Mouse (Mus musculus) midbrain, embryonic 15.5 days (tissue): Measurements from ENCODE around the gene Bcas3. TPM values are rescaled to one million over a fixed set of nuclear protein-coding genes. Genes with fewer than 3 reads are reported as not detected.
A peak's percentile ranks its signal among the peaks of the same experiment; 100 is the strongest.

Experiments
- ATAC-seq: fragments of 200-750 bp; cut with Nextera tagmentation; replicated peaks from 2 replicates; pipeline ENCODE4 v1.8.0; 2017; ENCODE audit warnings: moderate TSS enrichment
- H3K27ac ChIP-seq: fragments of 300-500 bp; sonication (generic); 2 replicates; pipeline ENCODE4 v1.5.1; 2015; ENCODE audit warnings: mild to moderate bottlenecking, inconsistent platforms
- H3K27me3 ChIP-seq: fragments of 300-500 bp; sonication (generic); replicated peaks from 2 replicates; pipeline ENCODE4 v1.6.1; 2015; ENCODE audit warnings: inconsistent platforms
- H3K36me3 ChIP-seq: fragments of 300-500 bp; sonication (generic); replicated peaks from 2 replicates; pipeline ENCODE4 v1.6.1; 2015; ENCODE audit warnings: inconsistent platforms
- H3K4me1 ChIP-seq: fragments of 300-500 bp; sonication (generic); 2 replicates; pipeline ENCODE4 v1.6.1; 2015; ENCODE audit warnings: inconsistent platforms
- H3K4me2 ChIP-seq: fragments of 300-500 bp; sonication (generic); 2 replicates; pipeline ENCODE4 v1.6.1; 2015; ENCODE audit warnings: inconsistent platforms, mild to moderate bottlenecking, moderate library complexity
- H3K4me3 ChIP-seq: fragments of 300-500 bp; sonication (generic); 2 replicates; pipeline ENCODE4 v1.5.1; 2015; ENCODE audit warnings: mild to moderate bottlenecking, inconsistent platforms
- H3K9ac ChIP-seq: fragments of 300-500 bp; sonication (generic); 2 replicates; pipeline ENCODE4 v1.6.1; 2015; ENCODE audit warnings: mild to moderate bottlenecking, inconsistent platforms
- H3K9me3 ChIP-seq: fragments of 300-500 bp; sonication (generic); 2 replicates; pipeline ENCODE4 v1.6.1; 2016; ENCODE audit warnings: inconsistent platforms
- WGBS: fragments of 180-500 bp; shearing (Covaris S2); methylation state at CpG from one replicate; pipeline ENCODE4 v1.1.7; 2015; ENCODE audit warnings: mixed read lengths; 5-methylcytosine and 5-hydroxymethylcytosine counted together
- microRNA-seq: library from miRNA; unstranded; fragments of <30 nt; microRNA quantifications from one replicate; pipeline ENCODE4, GENCODE M21; 2016
- polyA plus RNA-seq: library from polyadenylated mRNA; unstranded; fragments of >200 nt; fragmentation: Nextera tagmentation; extraction: Ambion mirVana; gene quantifications from 2 replicates; pipeline ENCODE4 v1.2.1, GENCODE M21; 2015

Gene Bcas3
- polyA plus RNA-seq, 1 experiment from 2014 or later: 30.8 TPM

DNA sequence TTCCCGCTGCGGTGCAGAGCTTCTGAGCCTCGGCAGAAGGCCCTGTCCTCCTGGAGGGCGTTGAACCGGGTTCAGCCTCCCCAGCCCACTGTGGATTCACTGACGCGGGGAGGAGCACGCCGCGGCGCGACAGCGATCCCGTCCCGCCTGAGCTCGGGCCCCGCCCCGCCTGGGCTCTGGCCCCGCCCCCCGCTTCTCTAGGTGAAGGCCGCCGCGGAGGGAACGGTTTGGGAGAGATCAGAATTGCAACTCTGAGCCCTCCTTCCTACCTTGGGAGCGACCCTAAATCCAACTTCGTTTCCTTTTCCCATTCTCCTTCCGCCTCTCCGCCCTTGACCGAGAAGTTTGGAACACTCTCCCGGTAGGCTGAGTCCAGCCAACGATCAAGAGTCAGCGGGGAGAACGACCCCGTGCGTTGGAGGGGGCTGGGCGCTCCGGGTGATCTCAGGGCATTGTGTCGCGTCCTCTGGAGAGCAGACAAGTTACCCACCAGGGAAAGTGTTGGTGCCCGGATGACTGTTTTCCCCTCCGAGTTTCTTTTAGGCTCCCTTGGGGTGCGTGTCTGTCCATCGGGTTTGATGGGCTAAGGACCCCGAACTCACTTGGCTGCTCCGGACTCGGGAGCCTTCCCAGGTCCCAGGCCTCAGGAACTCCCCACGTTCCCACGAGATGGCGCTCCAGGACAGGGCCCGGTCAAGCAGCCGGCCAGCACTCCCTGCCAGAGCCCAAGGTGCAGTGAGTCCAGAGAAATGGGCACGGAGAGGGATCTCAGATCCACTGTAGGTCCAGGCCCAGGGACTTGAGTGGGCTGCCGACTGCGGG is 491.4 kb downstream of the Bcas3 start:
- Histone ChIP-seq H3K36me3 (no peaks in the 10 kb centered on the region), H3K4me3 (peak overlapping the region; percentile 32), H3K4me1 (peaks cover 34% of the 10 kb centered on the region), H3K4me2 (peak overlapping the region; percentile 74), H3K9ac (no peak overlapping the region; the same call in 1 of the 2 replicates), H3K9me3 (no peaks in the 10 kb centered on the region), H3K27ac (no peak overlapping the region), H3K27me3 (peaks cover 75% of the 10 kb centered on the region)
- peak; percentile 36; the same call in 1 of the 2 replicates for ATAC-seq
- WGBS: under 1% methylated on average over 54 of the region's 54 CpGs

- Histone ChIP-seq H3K27ac (no peak overlapping the region), H3K4me2 (peak overlapping the region; percentile 74; the same call in 1 of the 2 replicates), H3K9ac (no peak overlapping the region), H3K9me3 (no peaks in the 10 kb centered on the region), H3K4me3 (no peak overlapping the region), H3K36me3 (no peaks in the 10 kb centered on the region), H3K4me1 (peaks cover 34% of the 10 kb centered on the region), H3K27me3 (peaks cover 72% of the 10 kb centered on the region)
- no peak for ATAC-seq
- WGBS: 29% methylated on average over 5 of the region's 5 CpGs
Observed at GRCm38 (mm10) chr11:85844971-85845370, 492.0 kb downstream of the Bcas3 start.

GRCm38 (mm10) chr11:85845921-85846320 is 493.0 kb downstream of the Bcas3 start:
- H3K27me3 ChIP-seq: peaks cover 68% of the 10 kb centered on the region
- no peak overlapping the region for H3K9ac ChIP-seq
- peaks cover 28% of the 10 kb centered on the region for H3K4me1 ChIP-seq
- H3K4me3 ChIP-seq: no peak overlapping the region
- H3K36me3 ChIP-seq: no peaks in the 10 kb centered on the region
- H3K4me2 ChIP-seq: no peak overlapping the region
- H3K9me3 ChIP-seq: no peaks in the 10 kb centered on the region
- WGBS: 44% methylated on average over 5 of the region's 5 CpGs
- ATAC-seq: no peak
- no peak overlapping the region for H3K27ac ChIP-seq

GRCm38 (mm10) chr11:85846509-85846908 is 493.5 kb downstream of the Bcas3 start:
- Histone ChIP-seq H3K36me3 (no peaks in the 10 kb centered on the region), H3K27ac (no peak overlapping the region), H3K4me3 (no peak overlapping the region), H3K4me2 (no peak overlapping the region), H3K27me3 (peaks cover 62% of the 10 kb centered on the region), H3K4me1 (peaks cover 28% of the 10 kb centered on the region), H3K9ac (no peak overlapping the region), H3K9me3 (no peaks in the 10 kb centered on the region)
- no peak for ATAC-seq
- 68% methylated on average over 4 of the region's 4 CpGs for WGBS

DNA sequence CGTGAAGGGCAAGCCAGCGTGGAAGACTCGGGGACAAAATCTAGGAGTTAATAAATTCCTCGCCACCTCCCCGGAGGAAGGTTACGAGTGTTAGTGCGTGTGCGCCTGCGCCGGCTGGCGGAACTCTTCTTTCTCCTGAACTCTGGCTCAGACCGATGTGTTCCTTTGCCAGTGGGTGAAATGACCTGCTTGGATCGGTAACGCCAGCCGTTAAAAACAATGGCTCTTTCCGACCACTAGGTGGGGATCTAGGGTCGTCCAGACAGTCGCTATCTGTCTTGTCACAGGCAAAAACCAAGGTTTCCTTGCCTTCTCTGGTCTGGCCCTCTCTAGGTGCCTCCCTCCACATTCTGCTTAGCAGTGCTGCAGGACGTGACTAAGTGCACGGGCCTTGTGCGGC is 496.1 kb downstream of the Bcas3 start:
- Histone ChIP-seq H3K4me2 (peak overlapping the region; percentile 65), H3K9ac (0 out of 2 replicates have a peak overlapping the region, but pooled peaks have one; percentile 41), H3K4me3 (peak overlapping the region; percentile 32), H3K27me3 (peaks cover 38% of the 10 kb centered on the region), H3K27ac (no peak overlapping the region), H3K36me3 (no peaks in the 10 kb centered on the region), H3K4me1 (peaks cover 7% of the 10 kb centered on the region), H3K9me3 (no peaks in the 10 kb centered on the region)
- peak; percentile 75 for ATAC-seq
- WGBS: under 1% methylated on average over 21 of the region's 21 CpGs

DNA sequence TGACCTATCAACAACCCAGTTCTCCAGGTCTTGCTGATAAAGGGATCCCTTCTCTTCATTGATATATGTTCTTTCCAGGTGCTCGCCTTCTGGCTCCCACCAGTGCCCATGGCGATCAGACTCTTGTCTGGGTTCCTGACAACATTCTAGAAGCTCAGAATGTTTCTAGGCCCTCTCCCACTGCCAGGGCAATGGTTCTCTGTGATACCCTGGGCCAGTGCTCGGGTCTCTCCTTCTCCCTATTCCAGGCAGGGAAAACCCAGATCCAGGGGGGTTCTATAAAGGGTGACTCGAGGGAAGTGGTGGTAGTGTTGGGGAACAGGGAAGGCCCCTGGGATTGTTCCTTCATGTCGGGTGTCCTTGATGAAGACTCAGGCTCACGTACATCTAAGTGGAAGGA is 497.3 kb downstream of the Bcas3 start, which contains the start of gene Gm11444:
Gm11444 (minus strand) TSS at position 101 of the 400 bp plus-strand sequence.
- 79% methylated on average over 6 of the region's 6 CpGs for WGBS
- H3K4me2 ChIP-seq: peak within 1 kb of the TSS; percentile 65

GRCm38 (mm10) chr11:85850758-85851157 is 497.8 kb downstream of the Bcas3 start:
- Histone ChIP-seq H3K27ac (no peak overlapping the region), H3K27me3 (peaks cover 22% of the 10 kb centered on the region), H3K4me3 (no peak overlapping the region), H3K4me1 (no peaks in the 10 kb centered on the region), H3K9ac (no peak overlapping the region), H3K36me3 (no peaks in the 10 kb centered on the region), H3K4me2 (no peak overlapping the region), H3K9me3 (no peaks in the 10 kb centered on the region)
- WGBS: 29% methylated on average over 6 of the region's 6 CpGs
- ATAC-seq: no peak

More for the DNA sequence above, 497.3 kb downstream of the Bcas3 start, which contains the start of gene Gm11444:
- Histone ChIP-seq H3K9me3 (no peaks in the 10 kb centered on the region), H3K27me3 (peaks cover 27% of the 10 kb centered on the region), H3K27ac (no peak within 1 kb of the TSS), H3K9ac (no peak within 1 kb of the TSS), H3K36me3 (no peaks in the 10 kb centered on the region), H3K4me3 (no peak within 1 kb of the TSS), H3K4me1 (no peaks in the 10 kb centered on the region)
- ATAC-seq: no peak

DNA sequence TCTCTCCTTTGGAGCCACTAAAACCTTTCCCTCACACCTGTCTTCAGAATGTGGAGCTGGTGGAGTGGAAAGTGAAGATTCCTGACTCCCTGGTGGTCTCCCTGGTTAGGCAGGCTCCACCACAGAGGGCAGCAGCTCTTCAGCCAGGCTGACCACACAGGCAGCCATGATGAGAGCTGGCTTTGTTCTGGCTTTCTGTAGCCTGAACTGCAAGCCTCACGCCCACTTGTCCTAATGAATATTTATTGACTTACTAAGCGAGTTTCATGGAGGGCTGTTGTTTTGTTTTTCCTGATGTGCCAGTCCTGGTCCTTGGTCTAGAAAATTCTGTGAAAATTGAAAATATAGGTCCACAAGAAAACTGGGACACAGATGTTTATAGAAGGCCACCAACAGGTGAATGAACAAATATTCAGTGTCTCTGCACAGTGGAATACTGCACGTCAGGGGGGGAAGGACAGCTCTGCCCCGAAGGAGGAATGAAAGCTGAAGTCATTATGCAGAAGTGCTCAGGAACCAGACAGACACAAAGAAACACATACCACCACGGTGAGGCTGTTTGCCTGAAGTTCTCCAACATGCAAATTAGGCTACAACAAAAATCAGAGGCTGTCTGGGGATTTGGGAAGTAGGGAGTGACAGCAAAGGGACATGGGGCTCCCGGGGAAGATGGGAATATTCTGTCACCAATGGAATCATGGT is 505.2 kb downstream of the Bcas3 start:
- Histone ChIP-seq H3K9me3 (no peaks in the 10 kb centered on the region), H3K4me1 (peaks cover 6% of the 10 kb centered on the region; the same call in 1 of the 2 replicates), H3K4me3 (no peak overlapping the region), H3K9ac (no peak overlapping the region), H3K36me3 (no peaks in the 10 kb centered on the region), H3K4me2 (no peak overlapping the region), H3K27ac (no peak overlapping the region), H3K27me3 (no peaks in the 10 kb centered on the region)
- 7% methylated on average over 6 of the region's 6 CpGs for WGBS
- no peak for ATAC-seq

- Histone ChIP-seq H3K9me3 (no peaks in the 10 kb centered on the region), H3K9ac (no peak overlapping the region), H3K4me2 (no peak overlapping the region), H3K4me3 (no peak overlapping the region), H3K27ac (no peak overlapping the region), H3K27me3 (no peaks in the 10 kb centered on the region), H3K36me3 (no peaks in the 10 kb centered on the region), H3K4me1 (no peaks in the 10 kb centered on the region)
- 42% methylated on average over 7 of the region's 7 CpGs for WGBS
- ATAC-seq: no peak
Observed at GRCm38 (mm10) chr11:85864363-85864762, 511.4 kb downstream of the Bcas3 start.

Small RNA genes within 50 kb of the gene (microRNA-seq; reads per million reads assigned to microRNA genes)
- gene Mir5110: not detected

Other genes with a start within 250 kb of the Bcas3 start
- gene Usp32, start 213.0 kb upstream of the Bcas3 start, polyA plus RNA-seq: 12.2 and 12.7 TPM in 2 replicates
- gene 1700125H20Rik, start 182.8 kb upstream of the Bcas3 start, polyA plus RNA-seq: 0.62 and 1.2 TPM in 2 replicates
- 44.9 and 45.7 TPM in 2 replicates for gene Appbp2, start 118.0 kb upstream of the Bcas3 start, polyA plus RNA-seq
- 16.9 and 18.1 TPM in 2 replicates for gene Ppm1d, start 41.9 kb upstream of the Bcas3 start, polyA plus RNA-seq